Mouse (Mus musculus) midbrain, embryonic 15.5 days (tissue): ENCODE measurements at regions not wholly inside any gene's neighbourhood (a gene's known extent, or its start where the extent isn't known, plus 50 kb on each side); places are given as distances from the start of the nearest gene placed in this dataset.

Experiments used
- ATAC-seq: fragments of 200-750 bp; cut with Nextera tagmentation; replicated peaks from 2 replicates; pipeline ENCODE4 v1.8.0; 2017; ENCODE audit warnings: moderate TSS enrichment
- H3K27ac ChIP-seq: fragments of 300-500 bp; sonication (generic); 2 replicates; pipeline ENCODE4 v1.5.1; 2015; ENCODE audit warnings: mild to moderate bottlenecking, inconsistent platforms
- H3K27me3 ChIP-seq: fragments of 300-500 bp; sonication (generic); replicated peaks from 2 replicates; pipeline ENCODE4 v1.6.1; 2015; ENCODE audit warnings: inconsistent platforms
- H3K36me3 ChIP-seq: fragments of 300-500 bp; sonication (generic); replicated peaks from 2 replicates; pipeline ENCODE4 v1.6.1; 2015; ENCODE audit warnings: inconsistent platforms
- H3K4me1 ChIP-seq: fragments of 300-500 bp; sonication (generic); 2 replicates; pipeline ENCODE4 v1.6.1; 2015; ENCODE audit warnings: inconsistent platforms
- H3K4me2 ChIP-seq: fragments of 300-500 bp; sonication (generic); 2 replicates; pipeline ENCODE4 v1.6.1; 2015; ENCODE audit warnings: inconsistent platforms, mild to moderate bottlenecking, moderate library complexity
- H3K4me3 ChIP-seq: fragments of 300-500 bp; sonication (generic); 2 replicates; pipeline ENCODE4 v1.5.1; 2015; ENCODE audit warnings: mild to moderate bottlenecking, inconsistent platforms
- H3K9ac ChIP-seq: fragments of 300-500 bp; sonication (generic); 2 replicates; pipeline ENCODE4 v1.6.1; 2015; ENCODE audit warnings: mild to moderate bottlenecking, inconsistent platforms
- H3K9me3 ChIP-seq: fragments of 300-500 bp; sonication (generic); 2 replicates; pipeline ENCODE4 v1.6.1; 2016; ENCODE audit warnings: inconsistent platforms
- WGBS: fragments of 180-500 bp; shearing (Covaris S2); methylation state at CpG from one replicate; pipeline ENCODE4 v1.1.7; 2015; ENCODE audit warnings: mixed read lengths; 5-methylcytosine and 5-hydroxymethylcytosine counted together

- H3K4me1 ChIP-seq = no peaks in the 10 kb centered on the region
- H3K36me3 ChIP-seq = no peaks in the 10 kb centered on the region
- H3K9ac ChIP-seq = no peak overlapping the region
- WGBS = 87% methylated on average over 5 of the region's 5 CpGs
- ATAC-seq = no peak
- H3K27ac ChIP-seq = no peak overlapping the region
- H3K4me3 ChIP-seq = no peak overlapping the region
- H3K4me2 ChIP-seq = no peak overlapping the region
- no peaks in the 10 kb centered on the region for H3K27me3 ChIP-seq
- H3K9me3 ChIP-seq = no peaks in the 10 kb centered on the region
These were observed 289.6 kb downstream of the Kcnrg start for GRCm38 (mm10) chr14:61896879-61897278.

- Histone ChIP-seq H3K4me1 (no peaks in the 10 kb centered on the region), H3K36me3 (no peaks in the 10 kb centered on the region), H3K4me3 (no peak overlapping the region), H3K9me3 (no peaks in the 10 kb centered on the region), H3K27me3 (no peaks in the 10 kb centered on the region), H3K27ac (no peak overlapping the region), H3K9ac (no peak overlapping the region), H3K4me2 (no peak overlapping the region)
- ATAC-seq = no peak
- 92% methylated on average over 10 of the region's 10 CpGs for WGBS
These were observed 291.4 kb downstream of the Kcnrg start for GRCm38 (mm10) chr14:61898664-61899063.

- Histone ChIP-seq H3K9ac (no peak overlapping the region), H3K4me1 (no peaks in the 10 kb centered on the region), H3K27ac (no peak overlapping the region), H3K4me2 (no peak overlapping the region), H3K9me3 (no peaks in the 10 kb centered on the region), H3K4me3 (no peak overlapping the region), H3K27me3 (no peaks in the 10 kb centered on the region), H3K36me3 (no peaks in the 10 kb centered on the region)
- 76% methylated on average over 4 of the region's 4 CpGs for WGBS
- ATAC-seq = no peak
These were observed 297.3 kb downstream of the Kcnrg start for GRCm38 (mm10) chr14:61904426-61905124.

GRCm38 (mm10) chr14:61918113-61918512 lies 310.9 kb downstream of the Kcnrg start:
- H3K27ac ChIP-seq = no peak overlapping the region
- no peak overlapping the region for H3K4me2 ChIP-seq
- no peaks in the 10 kb centered on the region for H3K27me3 ChIP-seq
- no peaks in the 10 kb centered on the region for H3K9me3 ChIP-seq
- no peak for ATAC-seq
- no peaks in the 10 kb centered on the region for H3K36me3 ChIP-seq
- H3K4me1 ChIP-seq = no peaks in the 10 kb centered on the region
- no peak overlapping the region for H3K4me3 ChIP-seq
- no peak overlapping the region for H3K9ac ChIP-seq

- no peak overlapping the region for H3K27ac ChIP-seq
- no peaks in the 10 kb centered on the region for H3K9me3 ChIP-seq
- no peak for ATAC-seq
- 87% methylated on average over 8 of the region's 8 CpGs for WGBS
- no peak overlapping the region for H3K4me2 ChIP-seq
- no peaks in the 10 kb centered on the region for H3K27me3 ChIP-seq
- no peaks in the 10 kb centered on the region for H3K36me3 ChIP-seq
- no peak overlapping the region for H3K4me3 ChIP-seq
- H3K4me1 ChIP-seq = no peaks in the 10 kb centered on the region
- H3K9ac ChIP-seq = no peak overlapping the region
These were observed 324.6 kb downstream of the Kcnrg start for GRCm38 (mm10) chr14:61931811-61932210.

- H3K4me1 ChIP-seq = no peaks in the 10 kb centered on the region
- ATAC-seq = no peak
- no peaks in the 10 kb centered on the region for H3K36me3 ChIP-seq
- no peak overlapping the region for H3K4me3 ChIP-seq
- H3K4me2 ChIP-seq = no peak overlapping the region
- WGBS = 70% methylated on average over 7 of the region's 7 CpGs
- no peaks in the 10 kb centered on the region for H3K27me3 ChIP-seq
- no peaks in the 10 kb centered on the region for H3K9me3 ChIP-seq
- no peak overlapping the region for H3K27ac ChIP-seq
- no peak overlapping the region for H3K9ac ChIP-seq
These were observed 334.4 kb downstream of the Kcnrg start for GRCm38 (mm10) chr14:61941682-61942081.

GRCm38 (mm10) chr14:61945659-61946058 lies 338.4 kb downstream of the Kcnrg start:
- peaks cover 10% of the 10 kb centered on the region for H3K4me1 ChIP-seq
- H3K9me3 ChIP-seq = no peaks in the 10 kb centered on the region
- no peak overlapping the region for H3K4me3 ChIP-seq
- H3K27me3 ChIP-seq = no peaks in the 10 kb centered on the region
- 32% methylated on average over 5 of the region's 5 CpGs for WGBS
- no peaks in the 10 kb centered on the region for H3K36me3 ChIP-seq
- no peak overlapping the region for H3K27ac ChIP-seq
- no peak for ATAC-seq
- no peak overlapping the region for H3K4me2 ChIP-seq
- no peak overlapping the region for H3K9ac ChIP-seq

- no peak overlapping the region for H3K9ac ChIP-seq
- no peak overlapping the region for H3K27ac ChIP-seq
- no peaks in the 10 kb centered on the region for H3K27me3 ChIP-seq
- no peaks in the 10 kb centered on the region for H3K9me3 ChIP-seq
- no peak for ATAC-seq
- H3K4me1 ChIP-seq = peaks cover 10% of the 10 kb centered on the region
- H3K4me3 ChIP-seq = no peak overlapping the region
- no peaks in the 10 kb centered on the region for H3K36me3 ChIP-seq
- no peak overlapping the region for H3K4me2 ChIP-seq
- WGBS = 45% methylated on average over 6 of the region's 6 CpGs
These were observed 342.2 kb downstream of the Kcnrg start for GRCm38 (mm10) chr14:61949446-61949845.

GRCm38 (mm10) chr14:61950004-61950403 lies 342.4 kb upstream of the Rnaseh2b start:
- H3K4me2 ChIP-seq = no peak overlapping the region
- H3K4me3 ChIP-seq = no peak overlapping the region
- H3K4me1 ChIP-seq = peaks cover 10% of the 10 kb centered on the region
- no peak for ATAC-seq
- no peaks in the 10 kb centered on the region for H3K36me3 ChIP-seq
- no peaks in the 10 kb centered on the region for H3K27me3 ChIP-seq
- WGBS = 51% methylated on average over 3 of the region's 3 CpGs
- no peak overlapping the region for H3K27ac ChIP-seq
- H3K9ac ChIP-seq = no peak overlapping the region
- H3K9me3 ChIP-seq = no peaks in the 10 kb centered on the region

GRCm38 (mm10) chr14:61953029-61953428 lies 339.4 kb upstream of the Rnaseh2b start:
- H3K9ac ChIP-seq = no peak overlapping the region
- H3K27me3 ChIP-seq = no peaks in the 10 kb centered on the region
- H3K36me3 ChIP-seq = no peaks in the 10 kb centered on the region
- no peak for ATAC-seq
- no peaks in the 10 kb centered on the region for H3K9me3 ChIP-seq
- WGBS = 98% methylated on average over 4 of the region's 4 CpGs
- peaks cover 10% of the 10 kb centered on the region for H3K4me1 ChIP-seq
- H3K27ac ChIP-seq = no peak overlapping the region
- H3K4me2 ChIP-seq = no peak overlapping the region
- H3K4me3 ChIP-seq = no peak overlapping the region

GRCm38 (mm10) chr14:61955416-61955815 lies 337.0 kb upstream of the Rnaseh2b start:
- H3K9me3 ChIP-seq = no peaks in the 10 kb centered on the region
- ATAC-seq = no peak
- no peaks in the 10 kb centered on the region for H3K27me3 ChIP-seq
- H3K4me2 ChIP-seq = no peak overlapping the region
- no peaks in the 10 kb centered on the region for H3K36me3 ChIP-seq
- H3K27ac ChIP-seq = no peak overlapping the region
- no peak overlapping the region for H3K4me3 ChIP-seq
- H3K4me1 ChIP-seq = no peaks in the 10 kb centered on the region
- H3K9ac ChIP-seq = no peak overlapping the region

GRCm38 (mm10) chr14:61960243-61960957 lies 332.0 kb upstream of the Rnaseh2b start:
- no peaks in the 10 kb centered on the region for H3K9me3 ChIP-seq
- ATAC-seq = no peak
- no peak overlapping the region for H3K4me2 ChIP-seq
- 72% methylated on average over 4 of the region's 4 CpGs for WGBS
- H3K36me3 ChIP-seq = no peaks in the 10 kb centered on the region
- H3K27me3 ChIP-seq = no peaks in the 10 kb centered on the region
- no peak overlapping the region for H3K27ac ChIP-seq
- H3K4me1 ChIP-seq = no peaks in the 10 kb centered on the region
- no peak overlapping the region for H3K9ac ChIP-seq
- H3K4me3 ChIP-seq = no peak overlapping the region

GRCm38 (mm10) chr14:61968467-61968866 lies 323.9 kb upstream of the Rnaseh2b start:
- Histone ChIP-seq H3K4me1 (no peaks in the 10 kb centered on the region), H3K9ac (no peak overlapping the region), H3K36me3 (no peaks in the 10 kb centered on the region), H3K27ac (no peak overlapping the region), H3K9me3 (no peaks in the 10 kb centered on the region), H3K4me2 (no peak overlapping the region), H3K4me3 (no peak overlapping the region), H3K27me3 (no peaks in the 10 kb centered on the region)
- WGBS = 100% methylated on average over 1 of the region's 1 CpGs
- ATAC-seq = no peak
